Mouse (Mus musculus) megakaryocyte, embryonic 14.5 days (primary cell): ENCODE measurements around the gene H2-T22.

Experiments used
- FLI1 ChIP-seq: IDR thresholded peaks from 2 replicates; pipeline ENCODE4 v1.6.1; 2012; ENCODE audit warnings: low read length, inconsistent platforms, mixed read lengths
- GATA1 ChIP-seq: IDR thresholded peaks from 3 replicates; pipeline ENCODE4 v1.6.1; 2012; ENCODE audit warnings: mixed read lengths, low read length, inconsistent platforms, borderline replicate concordance

DNA sequence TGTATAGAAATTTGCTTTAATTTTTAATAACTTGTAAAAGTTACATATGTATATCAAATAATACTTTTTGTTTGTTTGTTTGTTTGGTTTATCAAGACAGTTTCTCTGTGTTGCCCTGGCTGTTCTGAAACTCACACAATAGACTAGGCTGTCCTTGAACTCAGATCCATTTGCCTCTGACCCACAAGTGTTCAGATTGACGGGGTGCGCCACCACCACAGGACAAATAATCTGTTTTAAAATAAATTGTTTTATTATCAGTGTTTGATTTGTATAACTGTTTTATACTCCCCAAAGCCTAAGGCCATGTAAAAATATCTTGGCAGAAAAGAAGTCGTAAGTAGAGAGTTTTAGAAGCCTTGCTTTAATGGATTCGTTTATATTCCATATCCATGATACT lies 14.9 kb downstream of the H2-T22 start:
- TF ChIP-seq GATA1 (no peak), FLI1 (no peak)
